Mouse (Mus musculus) embryonic fibroblast, embryonic 13.5 days (primary cell): ENCODE measurements around the gene Prpf8.
"Not testable (repeated sequence)": the region's sequence is repeated elsewhere in the genome, so short reads cannot be mapped to it uniquely, and the experiment has no call there.

Experiments used
- CTCF ChIP-seq: IDR thresholded peaks from 2 replicates; pipeline ENCODE4 v1.5.1; 2011; ENCODE audit warnings: mild to moderate bottlenecking, control low read depth, low read length, moderate library complexity, borderline replicate concordance; ENCODE audit not compliant: insufficient read depth
- POLR2A ChIP-seq: IDR thresholded peaks from 2 replicates; pipeline ENCODE4 v1.6.1; 2011; ENCODE audit warnings: low read depth, mild to moderate bottlenecking, control low read depth, low read length, moderate library complexity

DNA sequence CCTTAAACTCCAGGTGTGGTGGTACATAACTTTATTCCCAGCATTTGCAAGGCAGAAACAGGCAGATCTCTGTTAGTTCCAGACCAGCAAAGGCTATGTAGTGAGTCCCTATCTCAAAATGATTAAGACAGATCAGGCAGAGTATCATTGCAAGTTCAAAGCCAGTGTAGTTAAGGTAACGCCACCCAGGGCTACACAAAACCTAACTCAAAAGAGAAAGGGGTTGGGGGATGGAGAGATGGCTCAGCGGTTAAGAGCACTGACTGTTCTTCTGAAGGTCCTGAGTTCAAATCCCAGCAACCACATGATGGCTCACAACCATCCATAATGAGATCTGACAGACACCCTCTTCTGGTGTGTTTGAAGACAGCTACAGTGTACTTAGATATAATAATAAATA, 30.6 kb upstream of the Prpf8 start:
- not testable (repeated sequence) for TF ChIP-seq POLR2A, CTCF
